Mouse (Mus musculus): Measurements from ENCODE around the gene Dbh.

Dbh gene

DNA sequence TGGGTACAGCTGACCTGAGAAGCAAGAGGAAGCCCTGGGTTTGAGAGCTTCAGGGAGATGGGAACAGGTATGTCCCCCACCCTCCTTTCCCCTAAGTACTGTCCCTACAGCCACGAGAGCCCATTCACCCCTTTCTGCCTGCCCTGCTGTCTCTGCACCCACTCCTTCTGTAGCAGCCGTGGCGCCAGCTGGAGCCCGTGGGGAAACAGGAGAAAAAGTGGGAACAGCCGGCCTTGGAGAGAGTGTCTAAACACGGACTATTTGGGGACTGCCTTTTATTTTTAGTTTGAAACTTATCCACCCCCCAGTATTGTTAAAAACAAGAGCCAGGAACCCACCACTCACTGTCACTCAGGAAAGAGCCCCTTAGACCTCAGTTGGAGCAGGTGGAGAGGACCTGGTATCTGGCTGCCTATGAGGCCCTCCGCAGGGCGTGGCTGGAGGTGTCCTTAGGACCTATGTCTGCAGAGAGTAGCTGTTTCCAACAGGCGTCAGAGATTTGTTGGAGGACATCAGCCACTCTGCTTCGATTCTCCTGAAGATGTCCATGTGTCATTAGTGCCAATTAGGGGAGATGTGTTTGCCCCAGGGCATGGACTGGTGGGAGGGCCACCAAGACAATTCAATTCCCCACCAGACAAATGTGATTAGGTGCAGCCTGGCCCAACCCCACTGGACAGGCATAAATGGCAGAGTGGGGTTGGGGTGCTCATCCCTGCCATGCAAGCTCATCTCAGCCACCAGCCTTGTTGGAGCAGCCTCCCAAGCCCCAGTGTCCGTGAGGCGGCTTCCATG is at the start of gene Dbh:
Dbh (plus strand) TSS at position 438 of the 795 bp plus-strand sequence.
- peak; percentile 68 for DNase-seq (ENCODE audit: low read depth, low spot score)

DNA sequence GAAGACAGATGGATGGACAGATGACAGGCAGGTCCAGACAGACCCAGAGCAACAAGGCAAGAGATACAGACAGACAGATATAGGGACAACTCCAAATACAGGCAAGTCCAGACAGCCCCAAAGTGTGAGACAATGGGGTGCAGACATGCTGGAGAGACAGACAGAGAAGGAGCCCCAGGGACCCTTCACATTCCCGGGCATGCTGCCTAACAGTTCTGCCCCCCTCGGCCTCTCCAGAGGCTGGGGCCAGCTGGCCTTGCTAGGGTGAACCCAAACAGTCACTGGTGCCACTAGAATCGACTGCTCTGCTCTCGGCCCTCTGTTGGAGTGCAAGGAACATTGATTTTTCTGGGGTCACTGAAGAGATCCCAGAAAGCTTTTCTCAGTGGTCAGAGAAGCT is 46.6 kb upstream of the Dbh start:
- DNase-seq (ENCODE audit: low read depth, low spot score) = no peak

DNA sequence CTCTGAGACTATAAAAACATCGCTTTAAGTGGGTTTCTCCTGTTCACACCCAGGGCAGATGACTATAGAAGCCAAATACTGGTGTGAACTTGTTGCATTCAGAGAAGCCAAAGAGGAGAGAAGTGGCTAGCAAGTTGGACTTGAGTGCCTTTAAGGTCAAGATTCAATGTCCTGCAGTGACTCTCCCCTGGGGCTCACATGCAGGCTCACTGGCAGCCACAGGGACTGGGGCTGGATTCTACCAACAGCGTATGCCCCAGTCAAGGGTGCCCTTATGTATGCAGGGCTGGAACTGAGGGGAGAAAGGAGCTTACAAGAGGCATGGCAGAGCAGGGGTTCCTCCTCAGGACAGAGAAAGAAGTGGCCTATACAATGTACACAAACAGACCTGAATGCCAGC is 45.3 kb upstream of the Dbh start:
- DNase-seq (ENCODE audit: low read depth, low spot score) = no peak

DNA sequence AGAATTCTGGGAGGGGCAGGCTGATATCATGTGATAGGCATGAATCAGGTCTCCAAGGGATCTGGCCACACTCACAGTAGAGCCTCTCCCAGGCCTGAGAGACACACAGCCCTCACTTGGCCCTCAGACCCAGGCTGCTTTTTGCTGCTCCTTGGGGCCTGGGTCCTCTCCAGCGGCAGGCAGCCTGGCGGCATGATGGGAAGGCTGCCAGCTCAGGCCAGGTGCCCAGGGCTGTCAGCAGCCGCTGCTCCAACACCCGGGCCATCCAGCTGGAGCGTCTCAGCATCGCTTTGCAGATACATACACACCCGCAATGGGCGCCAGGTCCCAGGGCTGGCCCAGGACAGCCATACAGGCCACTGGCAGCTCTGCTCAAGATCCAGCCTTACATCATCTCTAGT is 44.8 kb upstream of the Dbh start:
- DNase-seq (ENCODE audit: low read depth, low spot score) = no peak

DNA sequence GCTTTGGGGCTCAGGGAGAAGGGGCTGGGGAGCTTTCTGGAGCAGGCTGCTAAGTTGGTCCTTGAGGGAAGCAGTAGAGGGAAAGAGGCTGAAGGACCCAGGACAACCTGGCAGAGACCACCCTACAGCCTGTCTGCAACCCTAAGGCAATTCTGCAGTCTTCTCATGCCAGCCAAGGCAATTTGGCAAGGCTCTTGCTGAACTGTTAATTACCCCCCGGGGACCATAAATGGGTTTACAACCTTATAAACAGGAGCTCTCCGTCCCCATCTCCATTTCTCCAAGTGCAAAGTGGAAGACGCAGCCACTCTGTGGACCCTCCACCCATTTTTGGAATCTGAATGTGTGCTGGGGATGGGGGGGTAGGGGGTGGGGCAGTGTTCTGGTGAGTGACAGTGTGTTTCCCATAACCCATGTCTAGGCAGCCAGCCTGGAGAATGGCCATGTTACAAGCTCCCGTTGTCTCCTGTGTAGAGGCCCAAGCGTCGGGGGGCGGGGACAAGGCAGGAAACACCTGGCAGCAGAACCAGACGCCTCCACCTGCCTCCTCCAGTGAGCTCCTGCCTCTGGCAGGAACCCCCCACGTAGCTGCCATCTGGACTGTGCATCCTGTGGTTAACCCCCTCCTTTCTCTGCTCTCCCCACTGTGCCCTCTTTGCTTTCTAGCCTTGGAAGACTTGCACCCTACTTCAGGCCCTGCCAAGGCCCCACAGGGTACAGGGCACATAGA is 43.2 kb upstream of the Dbh start:
- no peak for DNase-seq (ENCODE audit: low read depth, low spot score)

DNA sequence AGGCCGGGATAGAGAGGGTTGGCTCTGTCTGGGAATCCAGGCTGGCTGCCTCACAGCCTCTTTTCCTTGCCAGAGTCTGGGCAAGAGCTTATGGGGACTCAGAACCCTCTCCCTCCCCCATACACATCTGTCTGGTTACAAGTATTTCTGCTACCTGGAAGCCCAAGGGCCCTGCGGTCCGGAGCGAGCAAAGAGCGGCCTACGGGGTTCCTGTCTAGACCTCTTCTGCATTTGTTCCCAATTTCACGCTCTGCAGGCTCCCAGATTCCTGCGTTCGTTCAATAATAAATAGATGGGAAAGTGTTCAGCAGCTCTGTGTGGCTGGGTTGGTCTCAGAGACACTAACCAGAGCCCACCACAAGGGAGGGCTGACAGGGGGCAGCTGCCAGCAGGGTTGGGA is 42.5 kb upstream of the Dbh start:
- no peak for DNase-seq (ENCODE audit: low read depth, low spot score)

GRCm38 (mm10) chr2:27123121-27123520 is 41.9 kb upstream of the Dbh start:
- no peak for DNase-seq (ENCODE audit: low read depth, low spot score)

DNA sequence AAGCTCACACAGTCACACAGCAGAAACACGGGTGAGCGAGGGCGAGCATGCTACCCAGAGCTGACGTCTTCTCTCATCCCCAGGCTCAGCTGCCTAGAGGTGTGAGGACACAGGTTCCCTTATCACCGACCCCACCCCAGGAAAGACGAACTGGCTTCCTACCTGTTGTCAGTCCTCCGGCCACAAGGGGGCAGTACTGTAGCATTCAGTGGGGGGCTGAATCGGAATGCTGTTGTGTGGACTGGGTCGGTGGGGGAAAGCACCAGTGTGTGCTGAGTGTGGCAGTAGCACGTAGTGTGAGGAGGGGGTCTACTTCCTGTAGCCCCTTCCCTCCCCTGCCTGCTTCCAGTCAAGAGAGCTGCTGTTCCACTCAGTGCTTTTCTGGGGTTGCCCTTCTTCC is 39.1 kb upstream of the Dbh start:
- no peak for DNase-seq (ENCODE audit: low read depth, low spot score)

GRCm38 (mm10) chr2:27126496-27126895 is 38.5 kb upstream of the Dbh start:
- DNase-seq (ENCODE audit: low read depth, low spot score) = no peak

DNA sequence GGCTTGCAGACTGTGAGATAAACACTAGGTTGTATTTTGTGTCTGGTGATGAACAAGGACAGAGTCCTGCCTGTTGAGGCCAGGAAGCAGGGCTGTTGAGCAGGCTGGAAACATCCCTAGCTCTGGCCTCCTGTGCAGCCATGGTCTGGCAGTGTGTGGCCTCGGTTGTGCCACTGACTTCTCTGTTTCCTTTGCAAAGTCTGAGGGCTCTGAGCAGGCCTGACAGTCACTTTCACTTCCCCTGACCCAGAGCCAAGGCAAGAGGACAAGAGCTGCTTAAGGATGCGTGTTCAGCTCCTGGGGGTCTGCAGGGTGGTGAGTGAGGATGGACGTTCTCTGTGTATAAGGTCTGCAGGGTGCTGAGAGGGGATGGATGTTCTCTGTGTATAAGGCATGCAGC is 36.0 kb upstream of the Dbh start:
- DNase-seq (ENCODE audit: low read depth, low spot score) = no peak

- no peak for DNase-seq (ENCODE audit: low read depth, low spot score)
These were observed 29.1 kb upstream of the Dbh start for GRCm38 (mm10) chr2:27135935-27136334.

DNA sequence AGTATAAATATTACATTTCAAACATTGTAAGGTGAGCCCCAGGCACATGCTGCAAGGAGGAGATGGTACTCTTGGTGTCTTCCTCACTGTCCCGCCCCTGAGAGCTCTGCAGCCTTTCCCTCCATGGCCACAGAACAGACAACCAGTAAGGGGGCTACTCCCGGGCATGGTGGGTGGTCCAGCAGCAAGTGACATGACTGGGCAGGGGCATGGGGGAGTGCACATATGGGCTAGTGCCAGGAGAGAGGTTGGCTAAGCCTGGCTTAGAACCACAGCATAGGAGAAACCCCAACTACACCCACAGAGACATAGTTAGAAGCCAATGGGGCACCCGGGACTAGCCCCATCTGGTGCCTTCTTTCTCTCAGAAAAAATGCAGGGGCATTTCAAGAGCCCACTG is 28.7 kb upstream of the Dbh start:
- no peak for DNase-seq (ENCODE audit: low read depth, low spot score)

DNA sequence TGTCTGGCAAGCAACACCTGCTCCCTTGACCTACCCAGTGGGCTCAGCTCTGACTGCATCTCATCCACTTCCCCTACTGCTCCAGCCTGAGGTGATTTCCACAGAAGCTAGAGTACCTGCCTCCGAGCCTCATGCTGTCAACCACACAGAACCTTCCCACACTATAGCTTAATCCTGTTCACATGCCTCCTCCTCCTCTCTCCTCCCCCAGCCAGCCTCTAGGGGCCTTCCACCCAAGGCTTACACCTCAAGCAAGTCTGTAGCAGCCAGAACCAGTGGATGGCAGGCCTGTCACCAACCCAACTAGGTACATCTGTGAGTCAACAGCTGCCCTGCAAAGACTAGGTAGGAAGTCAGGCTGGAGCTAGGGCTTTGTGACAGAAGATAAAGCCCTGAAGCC is 28.2 kb upstream of the Dbh start:
- no peak for DNase-seq (ENCODE audit: low read depth, low spot score)

DNA sequence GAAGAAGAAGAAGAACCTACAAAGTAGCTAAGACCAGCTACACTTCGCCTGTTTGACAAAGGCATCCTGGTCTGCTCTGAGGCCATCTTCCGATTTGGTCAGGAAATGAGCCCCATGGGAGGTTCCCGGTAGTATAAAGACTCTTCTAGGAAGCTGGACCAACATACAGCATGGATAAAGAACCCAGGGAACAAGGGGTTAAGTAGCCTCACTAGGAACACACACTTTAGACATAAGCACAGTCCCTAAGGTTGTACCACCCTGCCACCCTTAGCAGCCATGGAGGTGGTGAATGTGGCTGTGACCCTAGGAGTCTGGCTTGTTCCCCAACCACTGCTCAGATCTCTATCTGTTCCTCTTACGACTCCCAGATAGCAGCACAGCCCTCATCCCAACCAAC is 26.7 kb upstream of the Dbh start:
- no peak for DNase-seq (ENCODE audit: low read depth, low spot score)

DNA sequence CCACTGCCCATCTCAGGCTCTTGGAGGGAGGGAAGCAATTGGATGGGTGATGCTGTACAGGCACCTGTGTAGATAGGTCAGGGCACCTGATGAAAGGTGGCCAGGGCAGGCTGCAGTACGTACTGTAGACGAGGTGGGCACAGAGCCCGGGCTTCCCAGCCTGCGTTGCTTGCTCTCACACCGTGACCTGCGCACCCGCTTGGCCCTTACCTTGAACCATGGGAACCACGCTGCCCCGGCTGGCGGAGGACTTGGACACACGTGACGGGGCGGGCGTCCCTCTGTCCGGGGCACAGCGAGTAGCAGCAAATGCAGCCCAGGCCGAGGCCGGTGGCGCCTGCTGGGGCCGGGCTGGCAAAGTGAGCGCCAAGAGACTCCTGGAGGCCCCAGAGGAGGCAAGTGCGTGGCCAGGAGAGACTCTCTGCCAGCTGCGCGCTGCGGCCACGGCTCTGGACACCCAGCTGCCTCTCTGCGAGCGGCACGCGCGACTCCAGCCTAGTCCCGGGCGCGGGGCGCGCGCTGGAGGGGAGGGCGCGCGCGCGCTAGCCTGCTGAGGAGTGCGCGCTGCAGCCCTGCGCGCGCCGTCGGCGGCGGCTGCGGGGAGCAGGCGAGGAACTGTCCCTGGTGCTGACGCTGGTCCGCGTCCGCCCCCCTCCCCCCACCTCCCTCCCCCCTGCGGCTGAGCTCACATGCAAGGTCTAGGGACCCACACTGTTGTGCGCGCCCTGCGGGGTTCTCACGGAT is 22.9 kb upstream of the Dbh start, which contains the start of gene Fam163b:
Fam163b (minus strand) TSS at position 542 of the 744 bp plus-strand sequence.
- no peak for DNase-seq (ENCODE audit: low read depth, low spot score)

- DNase-seq (ENCODE audit: low read depth, low spot score) = no peak
These were observed 20.1 kb upstream of the Dbh start for GRCm38 (mm10) chr2:27144957-27145356.

DNA sequence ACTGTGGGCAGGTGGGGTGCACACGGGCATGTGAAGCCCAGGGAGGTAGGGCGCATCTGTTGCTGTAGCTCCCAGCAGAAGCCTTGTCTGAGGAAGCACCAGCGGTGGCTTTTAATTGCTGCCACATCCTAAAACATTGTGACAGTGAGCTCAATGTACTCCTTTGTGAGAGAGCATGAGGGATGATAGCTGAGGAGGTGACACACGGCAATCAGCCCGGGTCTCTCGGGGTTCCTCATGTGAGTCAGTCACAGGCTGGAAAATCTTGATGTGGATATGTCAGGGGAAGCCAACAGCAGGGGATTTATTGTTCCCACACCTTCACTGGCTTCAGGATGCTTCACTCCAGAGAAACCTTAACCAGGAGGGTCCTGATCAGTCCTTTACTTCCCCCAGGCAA is 18.2 kb upstream of the Dbh start:
- no peak for DNase-seq (ENCODE audit: low read depth, low spot score)

- DNase-seq (ENCODE audit: low read depth, low spot score) = no peak
These were observed 15.6 kb upstream of the Dbh start for GRCm38 (mm10) chr2:27149457-27149856.

DNA sequence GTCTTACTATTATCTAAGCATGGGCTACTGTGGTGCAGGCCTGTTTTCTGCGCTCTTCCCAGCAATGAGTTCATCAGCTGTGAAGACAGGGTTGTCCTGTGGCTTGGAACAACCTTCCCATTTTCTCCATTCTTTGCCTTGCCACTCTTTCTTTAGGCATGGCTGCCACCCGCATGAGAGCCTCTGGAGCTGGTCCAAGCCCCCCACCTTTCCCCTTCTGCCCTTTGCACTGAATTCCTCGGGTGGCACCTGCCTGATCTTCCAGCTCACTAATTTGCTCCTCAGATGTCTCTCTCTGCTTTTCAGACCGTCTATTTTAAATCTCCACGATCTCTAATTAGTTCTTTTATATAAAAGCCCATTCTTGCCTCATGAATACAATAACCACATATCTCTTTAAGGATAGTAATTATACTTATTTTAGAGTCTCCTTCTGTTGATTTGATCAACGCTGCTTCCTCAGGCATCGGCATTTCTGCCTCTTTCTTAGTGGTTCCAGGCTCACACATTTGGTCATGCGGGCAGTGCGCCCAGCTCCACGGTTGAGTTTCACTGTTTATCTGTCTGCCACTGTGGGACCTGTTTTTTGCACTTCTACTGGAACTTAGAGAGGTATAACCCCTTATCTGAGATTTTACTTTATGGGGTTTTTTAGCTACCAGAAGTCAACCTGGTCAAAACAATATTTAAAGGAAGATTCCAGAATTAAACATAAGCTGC is 10.4 kb upstream of the Dbh start:
- no peak for DNase-seq (ENCODE audit: low read depth, low spot score)

GRCm38 (mm10) chr2:27156596-27156995 is 8.4 kb upstream of the Dbh start:
- DNase-seq (ENCODE audit: low read depth, low spot score) = no peak

DNA sequence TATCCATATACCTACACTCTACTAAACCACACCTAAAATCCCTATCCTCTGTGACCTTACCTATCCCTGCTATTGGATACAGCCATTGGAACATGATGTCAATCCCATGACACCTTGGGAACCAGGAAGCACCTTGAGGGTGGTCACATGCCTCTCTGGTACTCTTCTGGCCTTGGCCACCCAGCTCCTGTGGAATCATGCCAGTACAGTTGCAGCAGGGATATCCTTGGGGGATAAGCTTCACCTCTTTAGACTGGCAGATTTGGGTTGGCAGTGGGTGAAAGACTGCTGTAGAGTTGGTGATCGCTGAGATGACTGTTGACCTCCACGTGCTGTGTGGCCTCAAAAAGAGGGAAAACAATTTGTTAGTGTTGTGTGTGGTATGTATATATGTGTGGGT is 3.5 kb upstream of the Dbh start:
- no peak for DNase-seq (ENCODE audit: low read depth, low spot score)

- no peak for DNase-seq (ENCODE audit: low read depth, low spot score)
These were observed 2.4 kb upstream of the Dbh start for GRCm38 (mm10) chr2:27162656-27163055.
